Mouse (Mus musculus) heart, postnatal 25 days (tissue): ENCODE measurements around the gene Bub1b. TPM values are rescaled to one million over a fixed set of nuclear protein-coding genes. Genes with fewer than 3 reads are reported as not detected.

Experiments
- DNase-seq: peaks from one replicate; pipeline ENCODE4 v3.0.0; 2022; ENCODE audit warnings: low spot score
- intact Hi-C: fragments of 180-260 bp; cut with DNase I; formaldehyde crosslinking; loops from one replicate; pipeline ENCODE4 v1.15.1; 2025
- total RNA-seq, 2 experiments: library from RNA; stranded (reverse); gene quantifications; 2 replicates each; pipeline ENCODE4 v1.2.3; 2021

Gene Bub1b
- total RNA-seq, 2 experiments from 2014 or later, result 1.9 to 2.2 TPM

DNA sequence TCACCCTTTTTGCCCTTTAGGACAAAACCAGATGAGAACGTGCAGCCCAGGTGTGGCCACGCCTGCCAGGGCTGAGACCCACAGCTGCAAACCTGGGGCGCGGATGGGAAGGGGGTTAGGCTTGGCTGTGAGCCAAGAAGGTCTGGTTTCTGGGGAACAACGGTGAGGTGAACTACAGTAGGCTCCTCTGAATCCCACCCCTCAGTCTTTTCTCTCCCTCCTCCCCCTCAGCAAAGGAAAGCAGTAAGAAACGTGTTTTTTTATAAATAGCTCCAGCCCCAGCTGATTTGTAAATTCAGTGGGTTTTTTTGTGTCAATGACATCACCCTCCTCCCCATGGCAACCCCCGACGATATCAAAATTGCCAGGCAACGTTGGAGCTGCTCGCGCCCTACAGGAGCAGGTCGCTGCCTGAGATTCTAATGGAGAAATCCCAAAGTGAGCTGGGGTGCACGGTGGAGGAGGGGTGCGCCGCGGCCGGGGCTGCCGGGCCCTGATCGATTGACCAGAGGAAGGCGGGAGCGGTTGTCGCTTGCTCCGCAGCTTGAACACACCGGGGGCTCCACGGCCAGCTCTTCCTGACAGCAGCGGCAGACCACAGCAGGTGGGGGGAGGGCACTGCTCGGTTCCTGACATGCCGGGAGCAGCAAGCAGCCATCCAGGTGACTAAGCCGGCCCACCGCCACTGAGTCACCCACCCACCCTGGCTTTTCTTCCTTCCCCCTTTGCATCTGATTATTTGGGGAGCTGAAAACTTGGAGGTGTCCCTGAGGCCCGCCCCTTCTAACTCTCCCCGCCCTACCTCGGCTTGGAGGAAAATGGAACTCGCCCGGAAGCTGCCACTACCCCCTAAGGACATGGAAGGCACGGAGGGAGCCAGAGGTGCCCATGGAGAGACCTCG, 65.1 kb downstream of the Bub1b start, which contains the start of gene Pak6:
Gene Pak6 (plus strand): TSS at position 402 of the 902 bp plus-strand sequence.
- intact Hi-C loops, result no loop called here
- DNase-seq, result no peak

DNA sequence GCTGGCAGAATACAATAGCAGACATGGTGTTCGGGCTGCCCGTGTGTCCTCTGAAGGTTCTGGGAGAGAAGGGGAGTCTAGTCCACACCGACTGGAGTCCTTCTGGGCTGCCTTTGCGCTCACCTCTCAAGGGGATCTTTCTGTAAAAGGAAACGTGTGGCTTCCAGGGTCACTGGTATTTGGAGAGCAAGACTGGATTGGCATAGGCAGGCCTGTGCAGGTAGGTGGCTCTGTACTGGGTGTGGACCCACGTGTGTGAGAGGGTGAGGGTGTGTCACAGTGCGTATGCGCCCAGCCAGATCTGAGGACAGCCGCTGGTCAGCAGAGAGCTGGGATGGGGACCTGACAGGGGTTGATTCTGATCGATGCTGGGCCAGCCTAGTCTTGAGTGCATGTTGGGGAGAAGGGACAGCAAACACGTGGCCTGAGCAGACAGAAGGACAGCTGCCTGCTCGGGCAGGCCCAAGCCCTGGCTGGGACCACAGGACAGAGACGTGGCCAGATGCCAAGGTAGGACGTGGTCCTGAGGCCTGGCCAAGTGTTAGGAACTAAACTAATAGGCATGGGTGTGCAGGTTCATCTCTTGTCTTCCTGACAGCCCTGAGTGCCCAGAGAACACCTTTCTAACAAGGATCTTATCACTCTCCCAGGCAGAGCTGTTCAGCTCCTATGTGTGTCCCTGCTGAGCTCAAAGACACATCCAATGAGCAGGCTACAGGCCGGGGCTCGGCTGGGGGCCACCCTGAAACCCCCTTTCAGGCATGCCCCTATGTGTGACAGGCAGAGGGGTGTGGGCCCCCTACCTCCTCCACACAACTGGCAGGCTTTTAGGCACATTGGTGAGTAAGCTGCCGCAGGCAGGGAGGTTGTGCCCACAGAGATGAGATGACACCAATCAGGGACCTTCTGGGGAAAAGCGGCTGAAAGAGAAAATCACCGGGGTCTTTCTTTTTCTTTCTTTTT, 66.1 kb downstream of the Bub1b start:
- intact Hi-C loops, result no loop called here
- no peak for DNase-seq

DNA sequence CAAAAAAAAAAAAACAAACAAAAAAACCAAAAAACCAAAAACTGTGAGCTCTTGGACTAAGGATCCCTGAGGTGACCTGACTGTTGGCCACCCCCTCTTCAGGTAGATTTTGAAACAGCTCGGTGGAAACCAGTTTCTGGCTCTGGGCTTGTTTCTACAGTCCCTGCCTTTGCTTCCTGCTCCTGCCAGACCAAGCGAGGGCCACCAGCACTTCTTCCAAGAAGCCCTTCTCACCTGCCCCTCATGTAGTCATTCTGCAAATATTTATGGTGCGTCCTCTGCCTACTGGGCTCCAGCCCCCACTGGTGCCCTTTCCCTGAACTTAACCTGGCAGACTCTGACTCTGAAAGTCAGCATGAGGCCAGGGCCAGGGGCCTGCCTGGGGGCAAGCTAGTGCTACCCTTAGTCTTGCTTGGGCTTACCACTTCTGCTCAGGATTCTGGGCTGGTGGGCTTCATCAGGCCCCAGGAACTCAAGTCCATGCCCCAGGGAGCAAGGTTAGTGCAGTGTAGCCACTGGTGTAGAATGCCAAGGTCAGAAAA, 67.0 kb downstream of the Bub1b start:
- intact Hi-C loops, result no loop called here
- no peak for DNase-seq

DNA sequence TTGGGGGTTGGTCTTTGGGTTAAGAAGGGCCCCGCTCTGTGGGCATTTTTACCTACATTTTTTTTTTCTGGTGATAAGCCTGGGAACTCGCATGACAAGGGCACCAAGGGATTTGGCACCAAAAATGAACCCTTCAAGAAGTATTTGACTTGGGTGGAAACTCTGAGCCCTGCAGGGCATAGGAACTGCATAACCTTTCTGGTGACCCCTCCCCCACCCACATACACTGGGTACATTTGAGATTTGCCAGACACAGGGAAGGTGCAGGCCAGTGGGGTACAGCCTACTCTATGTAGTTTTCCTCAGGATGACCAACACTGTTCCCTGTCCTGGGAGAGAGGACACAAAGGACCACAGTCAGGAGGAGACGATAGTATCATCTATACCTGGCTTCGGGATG, 67.6 kb downstream of the Bub1b start:
- no peak for DNase-seq
- intact Hi-C loops, result no loop called here

DNA sequence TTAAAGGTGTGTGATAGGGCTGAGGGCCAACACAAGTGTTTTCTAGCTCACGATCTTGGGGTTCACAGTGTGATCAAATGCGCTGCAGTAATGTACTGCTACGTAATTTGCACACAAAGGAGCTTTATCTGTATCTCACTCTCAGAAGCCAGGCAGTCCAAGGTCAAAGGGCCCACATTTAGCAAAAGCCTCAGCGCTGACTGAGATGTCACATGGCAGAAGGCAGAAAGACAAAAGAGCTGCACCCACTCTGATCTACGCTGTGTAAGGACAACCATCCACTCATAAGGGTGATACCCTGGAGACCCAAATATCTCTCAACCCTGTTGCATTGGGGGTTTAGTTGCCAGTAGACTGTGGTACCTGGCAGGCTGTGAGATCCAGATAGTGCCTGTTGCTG, 69.2 kb downstream of the Bub1b start:
- intact Hi-C loops, result no loop called here

DNA sequence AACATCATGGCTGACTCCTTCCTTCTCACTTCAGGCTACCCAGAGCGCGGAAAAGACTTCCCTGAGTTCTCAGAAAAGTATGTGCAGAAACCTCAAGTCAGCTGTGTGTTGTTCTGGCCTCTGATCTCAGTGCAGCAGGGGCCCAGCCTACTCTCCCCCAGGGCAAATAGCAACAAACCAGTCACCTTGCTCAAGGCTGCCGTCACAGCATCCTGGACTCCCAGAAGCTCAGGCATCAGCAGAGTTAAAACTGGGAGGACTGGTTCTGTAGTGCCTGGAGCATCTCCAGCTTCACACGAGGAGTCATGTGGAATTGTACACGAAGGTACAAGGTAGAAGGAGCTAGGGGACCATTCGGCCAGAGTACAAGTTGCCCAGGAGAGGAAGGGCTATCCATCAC, 71.2 kb downstream of the Bub1b start:
- DNase-seq, result no peak
- intact Hi-C loops, result no loop called here

More for the DNA sequence above, 69.2 kb downstream of the Bub1b start:
- DNase-seq, result no peak

DNA sequence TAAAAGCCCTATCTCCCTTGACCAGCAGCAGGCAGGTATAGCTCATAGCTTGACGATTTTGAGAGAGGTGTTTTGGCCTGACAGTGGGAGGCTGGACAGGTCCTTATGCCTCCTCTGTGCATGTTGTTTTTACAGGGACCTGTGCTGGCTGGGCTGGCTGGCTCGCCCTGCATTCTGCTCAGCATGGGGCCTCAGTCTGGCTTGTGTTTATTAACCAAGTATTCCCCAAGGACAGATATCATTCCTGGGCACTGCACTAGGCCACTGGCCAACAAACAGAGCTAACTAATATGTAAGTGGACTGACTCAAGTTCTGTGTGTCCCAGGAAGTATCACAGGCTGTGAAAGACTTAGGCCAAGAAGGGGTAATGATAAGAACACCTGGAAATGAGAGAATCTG, 71.8 kb downstream of the Bub1b start:
- no peak for DNase-seq
- intact Hi-C loops, result no loop called here

DNA sequence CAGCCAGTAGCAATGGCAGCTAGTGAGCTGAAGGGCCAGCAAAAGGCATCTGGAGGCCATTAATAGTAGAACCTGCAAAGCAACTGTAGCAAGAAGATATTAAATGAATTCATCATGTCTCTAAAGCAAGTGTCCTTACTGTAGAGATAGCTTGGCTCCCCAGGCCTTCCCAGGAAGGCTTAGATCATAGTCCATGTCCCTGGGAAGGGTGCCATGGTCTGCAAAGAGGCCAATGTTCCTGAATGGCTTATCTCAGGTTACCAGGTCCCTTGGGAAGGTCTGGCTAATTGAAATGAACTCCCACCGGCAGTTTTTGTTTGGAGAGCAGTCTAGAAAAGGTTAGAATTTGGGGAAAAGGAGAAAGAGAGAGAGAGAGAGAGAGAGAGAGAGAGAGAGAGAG, 73.7 kb downstream of the Bub1b start:
- DNase-seq, result no peak
- intact Hi-C loops, result no loop called here

DNA sequence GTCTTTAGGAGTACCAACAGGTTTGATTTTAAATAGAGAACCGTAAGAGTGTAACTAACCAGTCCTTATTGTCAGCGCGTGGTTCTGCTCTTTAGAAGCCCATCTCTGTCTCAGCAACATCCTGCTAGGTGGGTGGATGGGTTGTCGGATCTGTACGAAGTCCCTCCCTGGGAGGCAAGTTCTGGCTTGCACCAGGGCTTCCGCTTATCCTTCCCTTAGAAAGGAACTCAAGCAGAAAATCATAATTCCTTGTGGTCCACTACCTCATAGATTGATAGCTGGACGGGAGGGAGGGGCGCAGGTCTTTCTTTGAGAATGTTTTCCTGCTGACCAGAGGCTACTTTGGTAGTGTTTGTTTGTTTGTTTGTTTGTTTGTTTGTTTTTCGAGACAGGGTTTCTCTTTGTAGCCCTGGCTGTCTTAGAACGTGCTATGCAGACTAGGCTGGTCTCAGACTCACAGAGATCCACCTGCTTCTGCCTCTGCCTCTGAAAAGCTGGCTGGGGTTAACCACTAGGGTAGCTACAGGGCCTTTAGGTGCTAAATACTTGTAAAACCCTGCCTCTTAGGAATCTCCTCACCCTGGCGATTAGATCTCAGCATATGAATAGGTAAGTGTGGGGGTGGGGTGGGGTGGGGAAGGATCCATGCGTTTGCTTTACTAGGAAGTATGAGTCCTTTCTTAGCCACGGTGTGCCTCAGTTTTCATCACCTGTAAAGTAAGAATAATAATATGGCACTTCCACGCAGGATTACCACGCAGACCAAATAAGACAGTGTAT, 75.9 kb downstream of the Bub1b start:
- DNase-seq, result no peak
- intact Hi-C loops, result no loop called here

DNA sequence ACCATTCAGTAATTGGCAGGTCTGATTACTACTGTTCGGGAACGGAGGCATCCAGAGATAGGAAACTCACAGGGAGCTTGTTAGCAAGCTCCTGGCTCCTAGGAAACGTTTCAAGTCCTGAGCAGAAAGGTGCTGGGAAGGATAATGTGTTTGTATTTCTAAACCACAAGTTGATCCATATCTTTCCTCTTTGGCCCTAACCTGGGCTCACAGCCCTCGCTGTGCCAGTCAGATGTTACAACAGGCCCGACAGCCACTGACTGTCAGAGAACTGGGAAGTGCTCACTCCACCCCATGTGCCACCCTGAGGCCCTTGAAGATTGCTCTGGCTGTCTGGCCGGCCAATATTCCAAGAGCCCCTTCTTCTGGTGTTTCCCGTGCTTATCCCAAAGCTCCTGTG, 76.5 kb downstream of the Bub1b start:
- DNase-seq, result no peak
- intact Hi-C loops, result no loop called here

DNA sequence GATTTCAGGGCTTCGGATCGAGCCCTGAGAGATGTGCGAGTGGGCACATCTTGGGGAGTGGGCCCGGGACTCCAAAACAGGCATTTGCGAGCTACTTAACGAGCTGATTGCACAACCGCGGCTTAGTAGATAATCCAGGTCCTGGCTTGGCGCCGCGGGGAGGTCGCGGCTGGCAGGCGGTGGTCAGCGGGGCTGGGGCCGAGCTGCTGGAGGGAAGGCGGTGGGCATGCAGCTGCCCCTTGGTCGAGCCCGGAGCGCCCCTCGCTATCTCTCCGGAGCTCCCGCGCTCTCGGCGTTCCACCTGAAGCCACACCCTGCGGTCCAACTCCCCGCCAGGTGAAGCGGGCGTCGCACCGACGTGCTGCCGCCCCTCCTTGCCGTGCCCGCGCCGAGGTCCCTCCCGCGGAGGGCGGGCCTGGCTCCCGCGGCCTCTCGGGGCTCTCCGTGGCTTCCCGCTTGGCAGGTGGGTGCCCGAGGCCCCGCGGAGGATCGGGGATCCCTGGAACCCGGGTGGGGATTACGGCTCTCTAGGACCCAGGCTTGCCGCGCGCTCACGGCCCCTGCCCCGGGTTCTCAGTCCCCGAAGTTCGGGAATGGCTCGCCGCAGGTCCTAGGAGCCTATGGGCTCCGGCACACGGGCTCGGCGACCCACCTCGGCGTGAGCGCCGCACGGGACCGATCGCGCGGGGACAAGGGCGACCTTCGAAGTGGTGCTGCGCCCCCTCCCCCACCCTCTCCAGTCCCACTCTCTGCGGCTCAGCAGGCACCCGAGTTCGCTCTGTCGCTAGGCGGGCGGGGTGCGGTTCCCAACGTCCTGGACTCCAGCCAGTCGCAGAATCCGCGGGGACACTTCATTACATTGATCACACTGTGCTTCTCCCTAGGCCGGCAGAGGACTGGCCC, 79.1 kb downstream of the Bub1b start:
- intact Hi-C loops, result no loop called here
- no peak for DNase-seq

DNA sequence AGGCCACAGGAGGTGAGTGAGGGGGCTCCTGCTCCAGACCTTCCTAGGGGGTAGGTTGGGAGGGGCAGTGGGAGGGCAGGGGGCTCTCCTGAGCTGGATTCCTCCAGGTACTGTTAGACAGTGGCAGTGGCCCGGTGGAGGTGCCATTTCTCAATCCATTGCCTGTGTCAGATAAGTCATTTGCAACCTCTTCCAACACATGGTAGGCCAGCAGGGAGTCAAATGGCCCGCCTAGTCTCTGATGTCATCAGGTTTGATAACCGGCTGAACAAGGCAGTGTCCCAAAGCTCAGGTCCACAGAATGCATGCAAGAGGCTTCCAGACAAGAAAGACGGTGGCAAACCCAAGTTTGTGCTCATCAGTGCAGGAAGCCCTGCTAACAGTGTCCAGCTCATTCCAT, 79.8 kb downstream of the Bub1b start:
- intact Hi-C loops, result no loop called here
- no peak for DNase-seq

DNA sequence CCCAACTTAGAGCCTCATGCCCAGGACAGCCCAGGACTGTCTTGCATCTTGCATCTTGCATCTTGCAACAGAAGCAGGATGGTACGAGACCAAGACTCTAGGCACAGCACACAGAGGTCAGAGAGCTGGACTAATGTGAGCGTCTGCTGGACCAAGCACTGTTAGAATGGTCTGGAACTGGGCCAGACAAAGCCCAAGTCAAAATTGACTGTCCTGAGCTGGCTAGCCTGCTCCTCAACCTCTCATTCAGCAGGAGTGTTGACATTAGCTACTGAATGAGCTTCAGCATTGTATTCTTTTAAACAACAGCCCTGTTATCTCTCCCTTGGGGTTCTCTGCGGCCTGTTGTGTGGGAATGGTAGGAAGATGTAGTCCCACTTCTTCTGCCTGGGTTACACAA, 81.6 kb downstream of the Bub1b start:
- DNase-seq, result no peak
- intact Hi-C loops, result no loop called here

DNA sequence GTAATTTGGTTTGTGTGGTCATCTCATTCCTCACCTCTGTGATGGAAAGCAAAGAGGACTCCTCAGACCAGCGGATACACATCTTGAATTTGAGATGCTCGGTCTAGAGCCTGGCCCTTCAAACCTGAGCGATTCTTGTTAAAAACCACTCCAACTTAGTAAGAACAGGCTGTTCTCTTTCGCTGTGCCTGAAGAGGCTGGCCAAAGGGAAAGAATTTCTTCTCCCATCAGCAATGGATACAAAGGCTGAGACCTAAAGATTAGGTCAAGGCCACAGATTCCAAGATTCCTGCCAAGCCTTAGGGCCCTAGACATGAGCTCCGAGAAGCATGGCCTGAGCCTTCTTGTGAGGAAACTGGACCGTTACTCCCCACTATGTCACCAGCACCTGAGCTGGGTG, 82.9 kb downstream of the Bub1b start:
- intact Hi-C loops, result no loop called here
- no peak for DNase-seq

DNA sequence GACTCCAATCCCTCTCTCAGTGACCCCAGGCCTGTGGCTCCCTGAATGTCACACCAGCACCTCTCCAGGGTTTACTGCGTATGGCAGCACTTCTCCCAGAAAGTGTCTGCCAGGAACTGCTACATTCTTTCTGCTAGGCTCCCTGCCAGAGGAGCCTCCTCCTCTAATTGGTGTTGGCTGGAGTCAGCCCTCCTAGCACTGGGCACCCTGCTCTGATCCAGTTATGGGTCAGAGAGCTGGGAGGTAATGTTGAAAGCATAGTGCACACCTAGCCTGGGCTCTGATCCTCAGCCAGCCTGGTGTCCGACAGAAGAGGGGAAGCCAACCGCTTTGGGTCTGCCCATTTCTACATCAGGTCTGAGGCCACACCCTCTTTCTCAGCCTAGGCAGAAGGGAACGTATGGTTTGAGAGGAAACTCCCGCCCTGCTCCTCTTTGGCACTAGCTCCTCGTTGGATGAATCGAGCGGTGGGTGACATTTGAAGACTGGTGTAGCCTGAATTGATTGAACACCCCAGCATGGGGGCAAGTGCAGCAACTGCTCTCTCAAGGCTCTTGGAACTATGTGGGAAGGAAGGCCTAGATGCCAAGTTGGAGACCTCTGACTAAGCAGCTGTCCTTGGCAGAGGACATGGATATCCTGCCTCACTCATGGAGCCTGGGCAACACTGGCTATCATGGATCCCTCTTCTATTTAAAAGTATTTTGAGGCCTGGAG, 84.7 kb downstream of the Bub1b start:
- DNase-seq, result no peak
- intact Hi-C loops, result no loop called here

DNA sequence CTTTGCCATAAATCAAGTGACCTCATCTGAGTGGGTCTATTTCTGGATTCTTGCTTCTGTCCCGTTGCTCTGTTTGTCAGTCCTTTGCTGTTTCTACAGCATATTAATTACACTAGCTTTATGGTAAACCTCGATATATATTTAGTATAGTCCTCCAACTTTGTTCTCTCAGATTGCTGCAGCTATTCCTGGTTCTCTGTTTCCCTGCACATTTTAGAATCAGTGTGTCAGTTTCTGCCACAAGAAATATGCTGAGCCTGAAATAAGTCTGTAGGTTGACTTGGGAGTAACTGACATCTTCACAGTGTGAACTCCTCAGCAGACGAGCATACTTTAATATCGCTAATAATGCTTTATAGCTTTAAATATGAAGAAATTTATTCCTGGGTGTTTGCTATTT, 87.1 kb downstream of the Bub1b start:
- intact Hi-C loops, result no loop called here
- no peak for DNase-seq

DNA sequence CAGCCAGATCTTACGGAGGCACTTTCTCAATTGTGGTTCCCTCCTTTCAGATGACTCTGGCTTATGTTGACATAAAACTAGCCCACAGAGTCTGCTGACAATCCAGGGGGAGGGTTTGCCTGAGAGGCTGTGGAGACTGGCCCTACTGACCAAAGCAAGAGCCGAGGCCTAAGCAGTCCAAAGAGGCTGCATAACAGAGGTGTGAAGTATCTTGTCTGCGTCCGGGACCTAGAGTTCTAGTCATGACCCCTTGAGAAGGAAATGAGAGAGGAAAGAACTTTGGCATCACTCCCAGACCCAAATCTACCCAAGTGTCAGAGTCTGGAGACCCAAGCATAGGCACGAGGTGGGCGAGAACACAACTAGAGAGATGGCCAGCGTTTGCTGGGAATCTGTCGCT, 88.7 kb downstream of the Bub1b start:
- DNase-seq, result no peak
- intact Hi-C loops, result no loop called here

DNA sequence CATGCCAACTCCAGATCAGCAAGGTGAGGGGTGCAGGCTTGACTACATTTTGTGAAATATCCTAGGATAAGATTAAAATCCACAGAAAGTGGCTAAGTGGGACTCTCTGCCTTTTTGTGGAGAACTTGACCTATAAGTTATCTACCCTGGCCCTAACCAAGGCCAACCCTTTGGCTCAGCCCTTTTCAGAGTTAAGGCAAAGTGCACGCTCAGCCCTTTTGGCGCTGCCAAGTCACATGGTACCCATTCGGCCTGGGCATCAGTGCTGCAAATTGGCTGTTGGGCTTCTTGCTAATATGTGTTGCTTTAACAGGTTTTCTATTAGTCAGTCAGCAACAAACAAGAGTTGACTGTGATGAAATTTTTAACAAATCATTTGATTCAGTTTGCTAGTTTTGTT, 89.8 kb downstream of the Bub1b start:
- intact Hi-C loops, result no loop called here
- no peak for DNase-seq
